In the genomic region with DNA sequence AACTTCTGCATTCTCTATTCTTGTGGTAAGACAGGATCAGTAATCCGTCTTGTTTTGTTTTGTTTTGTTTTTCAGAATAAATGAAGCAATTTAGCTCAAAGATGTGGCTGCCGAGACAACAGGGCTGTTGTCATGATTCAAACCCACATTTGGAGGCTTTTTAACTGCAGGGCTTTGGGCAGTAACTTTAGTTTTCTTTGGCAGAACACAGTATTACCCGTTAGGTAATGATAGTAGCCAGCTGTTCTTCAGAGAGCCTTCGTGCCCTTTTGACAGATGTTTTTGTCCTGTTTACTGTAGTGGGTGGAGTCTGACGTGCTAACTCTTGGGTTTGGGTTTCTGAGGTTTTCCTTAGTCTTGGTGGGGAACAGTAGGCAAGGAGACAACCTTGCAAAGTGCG, we compare ENCODE assay signal across 13 mouse cellular contexts.
DNase-seq lines count a peak whose midpoint lies in the region; ATAC-seq and TF ChIP-seq lines count a peak whose summit lies in the region.
"Had no signal": no experiment of that assay in that cellular context is flagged by ENCODE, and none has a peak within 500 bp of the region (broad histone marks: within the 10 kb centered on the region; RNA-seq: fewer than 3 reads in every experiment).

No protein-coding gene starts in this region.

- no peak for TF ChIP-seq POLR2A in myocyte (IDR thresholded peaks at IDR 0.05; ENCODE audit: insufficient read length, low read depth)

- peak; percentile 96 for DNase-seq in heart, adult 11 months
- no peak for DNase-seq in heart, embryonic 10.5 days (ENCODE audit: low spot score)
- peak; percentile 62 for DNase-seq in kidney, postnatal 0 days (ENCODE audit: low spot score)
- no peak for DNase-seq in kidney, postnatal 25 days
- DNase-seq in cerebellum, postnatal 25 days = no peak
- no peak for DNase-seq in urinary bladder, postnatal 14 days (ENCODE audit: low spot score)
- DNase-seq: cerebellum, adult 2 months; forebrain, postnatal 0 days; gastrocnemius, postnatal 10 days; liver, embryonic 13.5 days had no signal

- H3K9ac ChIP-seq in kidney, postnatal 0 days (ENCODE audit: low read depth, low read length) = no peak overlapping the region
- H3K9ac ChIP-seq in heart, embryonic 16.5 days (ENCODE audit: low read length) = no peak overlapping the region
- H3K9ac ChIP-seq: forebrain, postnatal 0 days; liver, embryonic 13.5 days had no signal

- WGBS in heart, embryonic 10.5 days = 55% methylated on average over 6 of the region's 6 CpGs
- whole genome bisulfite sequencing in kidney, postnatal 0 days = 33% methylated on average over 6 of the region's 6 CpGs
- 48% methylated on average over 6 of the region's 6 CpGs for WGBS in heart, embryonic 16.5 days

- H3ac ChIP-seq in myocyte (ENCODE audit: control insufficient read depth, insufficient read length) = no peak overlapping the region

- H3K79me2 ChIP-seq in myocyte (ENCODE audit: control insufficient read depth, insufficient read depth) = no peaks in the 10 kb centered on the region

- ATAC-seq in kidney, postnatal 0 days (replicated peaks; ENCODE audit: low FRiP score, low read depth) = no peak
- no peak for ATAC-seq in heart, embryonic 16.5 days (replicated peaks; ENCODE audit: extremely low read depth, insufficient read depth, low FRiP score)
- ATAC-seq: forebrain, postnatal 0 days had no signal

- H3K4me3 ChIP-seq in heart, embryonic 10.5 days = no peak overlapping the region
- H3K4me3 ChIP-seq in kidney, postnatal 0 days (replicated peaks; ENCODE audit: low read depth, low read length) = no peak overlapping the region
- no peak overlapping the region for H3K4me3 ChIP-seq in heart, embryonic 16.5 days (ENCODE audit: low read length)
- no peak overlapping the region for H3K4me3 ChIP-seq in myocyte
- H3K4me3 ChIP-seq: limb, embryonic 10.5 days; liver, embryonic 13.5 days had no signal

- H3K36me3 ChIP-seq in heart, embryonic 10.5 days = peaks cover 15% of the 10 kb centered on the region
- H3K36me3 ChIP-seq in kidney, postnatal 0 days (ENCODE audit: insufficient read depth, low read length) = no peaks in the 10 kb centered on the region
- H3K36me3 ChIP-seq in heart, embryonic 16.5 days (ENCODE audit: control insufficient read depth, insufficient read depth) = peaks cover 12% of the 10 kb centered on the region
- no peaks in the 10 kb centered on the region for H3K36me3 ChIP-seq in myocyte (ENCODE audit: control insufficient read depth, insufficient read depth)
- H3K36me3 ChIP-seq: limb, embryonic 10.5 days had no signal

- H3K4me2 ChIP-seq in kidney, postnatal 0 days (ENCODE audit: low read length) = peak overlapping the region; percentile 3; the same call in 1 of the 2 replicates
- H3K4me2 ChIP-seq in heart, embryonic 16.5 days (ENCODE audit: low read depth, low read length) = no peak overlapping the region
- H3K4me2 ChIP-seq in myocyte (ENCODE audit: low read depth) = peak overlapping the region; percentile 42
- H3K4me2 ChIP-seq: liver, embryonic 13.5 days had no signal

- no peaks in the 10 kb centered on the region for H3K27me3 ChIP-seq in heart, embryonic 10.5 days (ENCODE audit: insufficient read depth, poor library complexity, severe bottlenecking)
- no peaks in the 10 kb centered on the region for H3K27me3 ChIP-seq in kidney, postnatal 0 days (ENCODE audit: insufficient read depth, low read length)
- no peaks in the 10 kb centered on the region for H3K27me3 ChIP-seq in heart, embryonic 16.5 days (ENCODE audit: control insufficient read depth, insufficient read depth, low read length)
- no peaks in the 10 kb centered on the region for H3K27me3 ChIP-seq in myocyte (ENCODE audit: control insufficient read depth, insufficient read depth, insufficient read length)
- H3K27me3 ChIP-seq: liver, embryonic 13.5 days had no signal

- H3K9me3 ChIP-seq in heart, embryonic 10.5 days = no peaks in the 10 kb centered on the region
- H3K9me3 ChIP-seq in kidney, postnatal 0 days (replicated peaks; ENCODE audit: low read length) = no peaks in the 10 kb centered on the region
- no peaks in the 10 kb centered on the region for H3K9me3 ChIP-seq in heart, embryonic 16.5 days (replicated peaks; ENCODE audit: control insufficient read depth, low read length)
- H3K9me3 ChIP-seq: limb, embryonic 10.5 days; liver, embryonic 13.5 days had no signal

- H3K27ac ChIP-seq in heart, embryonic 10.5 days = no peak overlapping the region
- H3K27ac ChIP-seq in kidney, postnatal 0 days = no peak overlapping the region
- 0 out of 2 replicates have a peak overlapping the region, but pooled peaks have one; percentile 25 for H3K27ac ChIP-seq in heart, embryonic 16.5 days (ENCODE audit: low read length)
- H3K27ac ChIP-seq: limb, embryonic 10.5 days; liver, embryonic 13.5 days had no signal

- no peak for TF ChIP-seq CTCF in kidney, postnatal 0 days (IDR thresholded peaks at IDR 0.05; ENCODE audit: low read depth)

- H3K4me1 ChIP-seq in heart, embryonic 10.5 days = peaks cover 37% of the 10 kb centered on the region
- no peaks in the 10 kb centered on the region for H3K4me1 ChIP-seq in kidney, postnatal 0 days (replicated peaks; ENCODE audit: insufficient read depth, low read length)
- H3K4me1 ChIP-seq in heart, embryonic 16.5 days (ENCODE audit: control insufficient read depth, insufficient read depth, low read length) = peaks cover 23% of the 10 kb centered on the region
- H3K4me1 ChIP-seq: limb, embryonic 10.5 days had no signal

TF ChIP-seq in myocyte, 11 proteins besides CTCF, POLR2A, EP300 and RAD21:
- no peak for TF ChIP-seq CEBPB (IDR thresholded peaks at IDR 0.05; ENCODE audit: insufficient read depth, poor library complexity, severe bottlenecking)
- TF ChIP-seq REST (IDR thresholded peaks at IDR 0.05; ENCODE audit: insufficient read depth, insufficient read length) = no peak
- TF ChIP-seq E2F4 (IDR thresholded peaks at IDR 0.05; ENCODE audit: insufficient read depth) = no peak
- peak in 1 of 3 experiments; percentile 13 for TF ChIP-seq MYOD1 (IDR thresholded peaks at IDR 0.05; ENCODE audit: control insufficient read depth in 1 of 3, insufficient read length in 2 of 3, low read depth in 2 of 3)
- TF ChIP-seq TCF3 (IDR thresholded peaks at IDR 0.05; ENCODE audit: insufficient read length, low read depth) = no peak
TF ChIP-seq in myocyte: peak in this region for 1.

Comparison
In these comparisons a context has a peak if more than half of its experiments do, and no peak if none do; other contexts are left out.
1. DNase-seq: peak in heart, adult 11 months (single experiment) and kidney, postnatal 0 days (single experiment); none in heart, embryonic 10.5 days (single experiment), kidney, postnatal 25 days (0 of 2), cerebellum, postnatal 25 days (0 of 2) and urinary bladder, postnatal 14 days (single experiment).